Mouse (Mus musculus) C2C12 (cell line): ENCODE data around the gene Fam213b.

Experiments used
- CTCF ChIP-seq: IDR thresholded peaks from one replicate; pipeline ENCODE4 v1.5.1; 2011; ENCODE audit not compliant: control insufficient read depth, insufficient read depth, insufficient read length
- MAX ChIP-seq: IDR thresholded peaks from one replicate; pipeline ENCODE4 v1.6.1; 2011; ENCODE audit warnings: mild to moderate bottlenecking, control low read depth
- USF1 ChIP-seq: IDR thresholded peaks from one replicate; pipeline ENCODE4 v1.6.1; 2011; ENCODE audit warnings: low read depth, mild to moderate bottlenecking, control low read depth, moderate library complexity

DNA sequence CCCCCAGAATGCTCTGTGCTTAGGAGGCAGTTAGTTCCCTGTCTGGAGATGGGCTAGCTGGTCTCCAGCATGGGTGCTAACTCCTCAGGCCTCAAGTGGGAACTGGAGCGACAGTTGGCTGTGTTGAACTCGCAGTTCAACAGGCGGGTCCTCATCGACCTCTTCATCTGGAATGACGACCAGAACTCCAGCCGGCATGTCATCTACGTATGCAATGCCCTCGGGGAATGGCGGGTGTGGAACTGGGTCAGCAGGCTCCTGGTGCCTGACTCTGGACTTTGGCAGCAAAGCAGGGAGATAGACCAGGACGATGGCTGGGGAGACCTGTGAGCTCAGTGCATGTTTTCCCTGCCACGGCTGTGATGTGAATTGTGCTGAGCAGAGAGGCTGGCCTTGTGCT lies 13.5 kb downstream of the Fam213b start:
- TF ChIP-seq CTCF (no peak), MAX (no peak), USF1 (no peak)
